Mouse (Mus musculus) neural tube, embryonic 13.5 days (tissue): ENCODE data around the gene Nek2. TPM values are rescaled to one million over a fixed set of nuclear protein-coding genes. Genes with fewer than 3 reads are reported as not detected.

Experiments used
- ATAC-seq: fragments of 200-750 bp; cut with Nextera tagmentation; 2 replicates; pipeline ENCODE4 v1.8.0; 2017; ENCODE audit warnings: low read depth, mild to moderate bottlenecking, moderate TSS enrichment, moderate library complexity
- H3K27ac ChIP-seq: fragments of 300-500 bp; sonication (generic); replicated peaks from 2 replicates; pipeline ENCODE4 v1.5.1; 2015; ENCODE audit warnings: moderate library complexity, mild to moderate bottlenecking, inconsistent platforms
- H3K27me3 ChIP-seq: fragments of 300-500 bp; sonication (generic); 2 replicates; pipeline ENCODE4 v1.6.1; 2015; ENCODE audit warnings: mild to moderate bottlenecking, inconsistent platforms
- H3K36me3 ChIP-seq: fragments of 300-500 bp; sonication (generic); 2 replicates; pipeline ENCODE4 v1.6.1; 2015; ENCODE audit warnings: mild to moderate bottlenecking, inconsistent platforms
- H3K4me1 ChIP-seq: fragments of 300-500 bp; sonication (generic); replicated peaks from 2 replicates; pipeline ENCODE4 v1.6.1; 2015; ENCODE audit warnings: inconsistent platforms
- H3K4me2 ChIP-seq: fragments of 300-500 bp; sonication (generic); 2 replicates; pipeline ENCODE4 v1.6.1; 2015; ENCODE audit warnings: inconsistent platforms, mild to moderate bottlenecking, moderate library complexity
- H3K4me3 ChIP-seq: fragments of 300-500 bp; sonication (generic); 2 replicates; pipeline ENCODE4 v1.5.1; 2015; ENCODE audit warnings: mild to moderate bottlenecking, inconsistent platforms
- H3K9ac ChIP-seq: fragments of 300-500 bp; sonication (generic); 2 replicates; pipeline ENCODE4 v1.6.1; 2015; ENCODE audit warnings: moderate library complexity, mild to moderate bottlenecking, inconsistent platforms
- H3K9me3 ChIP-seq: fragments of 300-500 bp; sonication (generic); 2 replicates; pipeline ENCODE4 v1.6.1; 2016; ENCODE audit warnings: inconsistent platforms
- WGBS: fragments of 180-500 bp; shearing (Covaris S2); methylation state at CpG from one replicate; pipeline ENCODE4 v1.1.7; 2015; 5-methylcytosine and 5-hydroxymethylcytosine counted together
- polyA plus RNA-seq: library from polyadenylated mRNA; unstranded; fragments of >200 nt; fragmentation: Nextera tagmentation; extraction: Ambion mirVana; gene quantifications from 2 replicates; pipeline ENCODE4 v1.2.1, GENCODE M21; 2015

The Nek2 gene
- polyA plus RNA-seq, 1 experiment from 2014 or later = 6.0 TPM

- peaks cover 14% of the 10 kb centered on the region for H3K4me1 ChIP-seq
- ATAC-seq = no peak
- H3K27me3 ChIP-seq = no peaks in the 10 kb centered on the region
- no peaks in the 10 kb centered on the region for H3K36me3 ChIP-seq
- H3K9me3 ChIP-seq = no peaks in the 10 kb centered on the region
- no peak overlapping the region for H3K4me2 ChIP-seq
- H3K9ac ChIP-seq = no peak overlapping the region
- H3K27ac ChIP-seq = no peak overlapping the region
- 85% methylated on average over 11 of the region's 11 CpGs for WGBS
- H3K4me3 ChIP-seq = no peak overlapping the region
Measured at GRCm38 (mm10) chr1:191840774-191841565, 19.7 kb downstream of the Nek2 start.

- H3K9me3 ChIP-seq = no peaks in the 10 kb centered on the region
- no peak overlapping the region for H3K27ac ChIP-seq
- H3K4me1 ChIP-seq = peaks cover 14% of the 10 kb centered on the region
- no peaks in the 10 kb centered on the region for H3K27me3 ChIP-seq
- H3K4me3 ChIP-seq = no peak overlapping the region
- WGBS = 88% methylated on average over 12 of the region's 12 CpGs
- no peak overlapping the region for H3K4me2 ChIP-seq
- H3K9ac ChIP-seq = no peak overlapping the region
- no peak for ATAC-seq
- no peaks in the 10 kb centered on the region for H3K36me3 ChIP-seq
Measured at GRCm38 (mm10) chr1:191842247-191842646, 21.0 kb downstream of the Nek2 start.

- H3K27ac ChIP-seq = no peak overlapping the region
- H3K4me3 ChIP-seq = no peak overlapping the region
- no peaks in the 10 kb centered on the region for H3K27me3 ChIP-seq
- no peak overlapping the region for H3K9ac ChIP-seq
- no peak for ATAC-seq
- no peaks in the 10 kb centered on the region for H3K36me3 ChIP-seq
- H3K4me1 ChIP-seq = no peaks in the 10 kb centered on the region
- WGBS = 79% methylated on average over 5 of the region's 5 CpGs
- no peaks in the 10 kb centered on the region for H3K9me3 ChIP-seq
- H3K4me2 ChIP-seq = no peak overlapping the region
Measured at GRCm38 (mm10) chr1:191846667-191847066, 25.4 kb downstream of the Nek2 start.

- no peak overlapping the region for H3K9ac ChIP-seq
- no peak overlapping the region for H3K27ac ChIP-seq
- no peaks in the 10 kb centered on the region for H3K9me3 ChIP-seq
- H3K4me1 ChIP-seq = no peaks in the 10 kb centered on the region
- no peak overlapping the region for H3K4me3 ChIP-seq
- no peaks in the 10 kb centered on the region for H3K36me3 ChIP-seq
- H3K4me2 ChIP-seq = no peak overlapping the region
- ATAC-seq = no peak
- no peaks in the 10 kb centered on the region for H3K27me3 ChIP-seq
- 67% methylated on average over 4 of the region's 4 CpGs for WGBS
Measured at GRCm38 (mm10) chr1:191849501-191849900, 28.3 kb downstream of the Nek2 start.

- Histone ChIP-seq H3K9ac (no peak overlapping the region), H3K27ac (no peak overlapping the region), H3K4me1 (no peaks in the 10 kb centered on the region), H3K4me3 (no peak overlapping the region), H3K9me3 (no peaks in the 10 kb centered on the region), H3K27me3 (no peaks in the 10 kb centered on the region), H3K36me3 (no peaks in the 10 kb centered on the region), H3K4me2 (no peak overlapping the region)
- no peak for ATAC-seq
- 84% methylated on average over 9 of the region's 9 CpGs for WGBS
Measured at GRCm38 (mm10) chr1:191853442-191853841, 32.2 kb downstream of the Nek2 start.

- Histone ChIP-seq H3K9me3 (no peaks in the 10 kb centered on the region), H3K27ac (no peak overlapping the region), H3K27me3 (no peaks in the 10 kb centered on the region), H3K4me2 (no peak overlapping the region), H3K9ac (no peak overlapping the region), H3K4me3 (no peak overlapping the region), H3K36me3 (no peaks in the 10 kb centered on the region), H3K4me1 (no peaks in the 10 kb centered on the region)
- 77% methylated on average over 5 of the region's 5 CpGs for WGBS
- no peak for ATAC-seq
Measured at GRCm38 (mm10) chr1:191854716-191855115, 33.5 kb downstream of the Nek2 start.

- 84% methylated on average over 10 of the region's 10 CpGs for WGBS
- H3K4me3 ChIP-seq = no peak overlapping the region
Measured at GRCm38 (mm10) chr1:191855136-191855878, 34.1 kb downstream of the Nek2 start.

GRCm38 (mm10) chr1:191856886-191857651 lies 35.8 kb downstream of the Nek2 start:
- Histone ChIP-seq H3K4me3 (no peak overlapping the region), H3K9ac (no peak overlapping the region), H3K36me3 (no peaks in the 10 kb centered on the region), H3K27me3 (no peaks in the 10 kb centered on the region), H3K9me3 (no peaks in the 10 kb centered on the region), H3K27ac (no peak overlapping the region), H3K4me1 (no peaks in the 10 kb centered on the region), H3K4me2 (no peak overlapping the region)
- WGBS = 85% methylated on average over 5 of the region's 5 CpGs
- ATAC-seq = no peak

More at GRCm38 (mm10) chr1:191855136-191855878, 34.1 kb downstream of the Nek2 start:
- H3K36me3 ChIP-seq = no peaks in the 10 kb centered on the region
- no peaks in the 10 kb centered on the region for H3K27me3 ChIP-seq
- no peaks in the 10 kb centered on the region for H3K9me3 ChIP-seq
- no peaks in the 10 kb centered on the region for H3K4me1 ChIP-seq
- no peak for ATAC-seq
- H3K4me2 ChIP-seq = no peak overlapping the region
- H3K27ac ChIP-seq = no peak overlapping the region
- no peak overlapping the region for H3K9ac ChIP-seq

GRCm38 (mm10) chr1:191858136-191858535 lies 36.9 kb downstream of the Nek2 start:
- Histone ChIP-seq H3K4me1 (no peaks in the 10 kb centered on the region), H3K9me3 (no peaks in the 10 kb centered on the region), H3K4me3 (no peak overlapping the region), H3K27me3 (no peaks in the 10 kb centered on the region), H3K9ac (no peak overlapping the region), H3K4me2 (no peak overlapping the region), H3K36me3 (no peaks in the 10 kb centered on the region), H3K27ac (no peak overlapping the region)
- ATAC-seq = no peak

GRCm38 (mm10) chr1:191859847-191860246 lies 38.6 kb downstream of the Nek2 start:
- WGBS = 89% methylated on average over 3 of the region's 3 CpGs

GRCm38 (mm10) chr1:191861247-191861646 lies 40.0 kb downstream of the Nek2 start:
- ATAC-seq = no peak
- 0 out of 2 replicates have a peak, but pooled peaks cover 6% of the 10 kb centered on the region for H3K4me1 ChIP-seq
- H3K4me2 ChIP-seq = no peak overlapping the region
- H3K9ac ChIP-seq = no peak overlapping the region
- H3K4me3 ChIP-seq = no peak overlapping the region
- H3K36me3 ChIP-seq = no peaks in the 10 kb centered on the region
- no peaks in the 10 kb centered on the region for H3K9me3 ChIP-seq
- H3K27me3 ChIP-seq = no peaks in the 10 kb centered on the region
- WGBS = 87% methylated on average over 5 of the region's 5 CpGs
- H3K27ac ChIP-seq = no peak overlapping the region

More at GRCm38 (mm10) chr1:191859847-191860246, 38.6 kb downstream of the Nek2 start:
- Histone ChIP-seq H3K36me3 (no peaks in the 10 kb centered on the region), H3K27ac (no peak overlapping the region), H3K9me3 (no peaks in the 10 kb centered on the region), H3K4me1 (0 out of 2 replicates have a peak, but pooled peaks cover 6% of the 10 kb centered on the region), H3K4me3 (no peak overlapping the region), H3K27me3 (no peaks in the 10 kb centered on the region), H3K4me2 (no peak overlapping the region), H3K9ac (no peak overlapping the region)
- ATAC-seq = no peak
